Mouse (Mus musculus): ENCODE results near the gene H2afv. TPM values are rescaled to one million over a fixed set of nuclear protein-coding genes. Genes with fewer than 3 reads are reported as not detected.
"Not testable (repeated sequence)": the region's sequence is repeated elsewhere in the genome, so short reads cannot be mapped to it uniquely, and the experiment has no call there.

Gene H2afv
- polyA plus RNA-seq, 1 experiment from 2014 or later: 843 TPM

DNA sequence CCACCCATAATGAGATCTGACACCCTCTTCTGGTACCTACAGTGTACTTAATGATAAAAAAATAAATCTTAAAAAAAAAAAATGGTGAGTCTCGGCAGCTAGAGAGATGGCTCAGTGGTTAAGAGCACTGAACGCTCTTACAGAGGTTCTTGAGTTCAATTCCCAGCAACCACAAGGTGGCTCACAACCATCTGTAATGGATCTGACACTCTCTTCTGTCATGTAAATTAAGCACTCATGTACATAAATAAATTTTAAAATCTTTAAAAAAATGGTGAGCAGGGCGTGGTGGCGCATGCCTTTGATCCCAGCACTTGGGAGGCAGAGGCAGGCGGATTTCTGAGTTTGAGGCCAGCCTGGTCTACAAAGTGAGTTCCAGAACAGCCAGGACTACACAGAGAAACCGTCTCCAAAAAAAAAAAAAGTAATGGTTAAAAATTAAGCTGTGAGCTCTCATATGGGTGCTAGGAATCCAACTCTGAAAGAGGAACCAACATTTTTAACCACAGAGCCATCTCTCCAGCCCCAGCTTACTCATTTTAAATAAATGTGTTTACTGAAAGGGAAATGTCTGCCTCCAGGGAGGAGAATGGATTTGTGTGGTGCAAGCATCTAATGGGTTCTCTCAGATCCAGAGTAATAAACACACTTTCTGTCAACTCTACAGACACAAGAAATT lies 19.1 kb upstream of the H2afv start:
- no peak for ATAC-seq (ENCODE audit: low FRiP score, low read depth)
- peaks cover 28% of the 10 kb centered on the region for H3K36me3 ChIP-seq
- H3K4me3 ChIP-seq: no peak overlapping the region
- WGBS: 93% methylated on average over 6 of the region's 6 CpGs
- H3K9me3 ChIP-seq: no peaks in the 10 kb centered on the region
- no peak overlapping the region for H3K27ac ChIP-seq (replicated peaks)
- no peak overlapping the region for H3K9ac ChIP-seq (replicated peaks)
- H3K27me3 ChIP-seq: no peaks in the 10 kb centered on the region
- H3K4me2 ChIP-seq (replicated peaks): no peak overlapping the region
- H3K4me1 ChIP-seq: 0 out of 2 replicates have a peak, but pooled peaks cover 6% of the 10 kb centered on the region

DNA sequence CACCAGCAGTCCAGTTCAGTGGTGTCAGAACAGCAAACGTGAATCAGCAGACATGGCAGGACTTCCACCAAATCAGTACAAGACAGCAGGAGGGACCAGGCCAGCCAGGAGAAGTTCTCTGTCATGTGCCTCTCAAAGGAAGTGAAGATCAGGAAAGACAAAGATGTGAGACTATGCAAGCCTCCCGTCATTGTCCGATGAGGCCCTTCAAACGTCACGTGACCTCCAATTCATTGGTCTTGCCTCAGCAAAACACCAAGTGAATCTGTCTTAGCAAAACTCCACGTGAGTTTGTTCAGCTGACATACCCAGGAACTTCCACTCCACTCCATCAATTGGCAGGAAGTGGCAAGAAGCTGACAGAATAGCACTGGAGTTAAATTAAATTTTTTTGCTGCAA lies 11.8 kb upstream of the H2afv start:
- ATAC-seq (ENCODE audit: low FRiP score, low read depth): no peak
- no peaks in the 10 kb centered on the region for H3K27me3 ChIP-seq
- WGBS: 84% methylated on average over 6 of the region's 6 CpGs
- H3K4me3 ChIP-seq: no peak overlapping the region
- no peak overlapping the region for H3K4me2 ChIP-seq (replicated peaks)
- no peak overlapping the region for H3K9ac ChIP-seq (replicated peaks)
- H3K27ac ChIP-seq (replicated peaks): no peak overlapping the region
- no peaks in the 10 kb centered on the region for H3K36me3 ChIP-seq
- H3K9me3 ChIP-seq: no peaks in the 10 kb centered on the region
- no peaks in the 10 kb centered on the region for H3K4me1 ChIP-seq

- ATAC-seq (ENCODE audit: low FRiP score, low read depth); H3K4me2 ChIP-seq (replicated peaks); H3K27me3 ChIP-seq; H3K4me1 ChIP-seq; H3K4me3 ChIP-seq; H3K9ac ChIP-seq (replicated peaks); H3K27ac ChIP-seq (replicated peaks); H3K36me3 ChIP-seq; H3K9me3 ChIP-seq: not testable (repeated sequence)
- WGBS: 94% methylated on average over 5 of the region's 5 CpGs
These were observed 3.9 kb upstream of the H2afv start for GRCm38 (mm10) chr11:6448155-6448554.

DNA sequence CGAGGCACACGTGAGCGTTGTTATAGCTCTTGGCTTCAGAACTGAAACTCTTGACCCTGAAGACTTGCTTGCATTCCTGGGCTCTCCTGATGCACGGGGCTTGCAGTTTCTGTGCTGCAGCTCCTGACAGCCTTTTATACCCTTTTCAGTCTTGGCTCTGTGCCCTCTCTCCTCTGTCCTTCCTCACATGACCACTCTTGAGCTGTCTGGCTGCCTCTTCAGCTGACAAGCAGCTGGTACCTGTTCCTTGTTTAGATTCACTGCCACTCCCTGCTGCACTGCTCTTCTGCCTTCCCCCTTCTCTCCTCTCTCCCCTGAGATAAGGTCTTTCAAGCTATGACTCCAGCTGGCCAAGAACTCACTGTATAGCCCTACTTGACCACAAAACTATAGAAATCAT lies 3.2 kb upstream of the H2afv start:
- Histone ChIP-seq H3K4me2 (replicated peaks) (no peak overlapping the region), H3K4me3 (no peak overlapping the region), H3K9ac (replicated peaks) (no peak overlapping the region), H3K9me3 (no peaks in the 10 kb centered on the region), H3K27me3 (no peaks in the 10 kb centered on the region), H3K4me1 (peaks cover 10% of the 10 kb centered on the region), H3K27ac (replicated peaks) (no peak overlapping the region), H3K36me3 (no peaks in the 10 kb centered on the region)
- ATAC-seq (ENCODE audit: low FRiP score, low read depth): no peak
- 90% methylated on average over 4 of the region's 4 CpGs for WGBS

DNA sequence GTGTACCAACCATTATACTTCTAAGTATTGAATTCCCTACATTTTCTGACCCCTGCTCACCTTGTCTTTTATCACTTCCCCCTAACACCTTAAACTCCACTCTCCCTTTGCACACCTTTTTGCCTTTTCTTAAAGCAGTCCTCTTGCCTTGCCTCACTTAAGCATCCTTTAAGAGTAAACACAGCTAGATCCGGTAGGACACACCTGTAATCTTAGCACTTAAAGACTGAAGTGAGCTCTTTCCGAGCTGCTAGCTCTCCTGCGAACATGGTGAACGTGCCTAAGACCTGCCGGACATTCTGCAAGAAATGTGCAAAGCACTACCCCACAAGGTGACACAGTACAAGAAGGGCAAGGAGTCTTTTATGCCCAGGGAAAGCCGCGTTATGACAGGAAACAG lies 1.7 kb upstream of the H2afv start:
- no peaks in the 10 kb centered on the region for H3K27me3 ChIP-seq
- no peak for ATAC-seq (ENCODE audit: low FRiP score, low read depth)
- no peak overlapping the region for H3K27ac ChIP-seq (replicated peaks)
- 87% methylated on average over 7 of the region's 7 CpGs for WGBS
- no peak overlapping the region for H3K4me2 ChIP-seq (replicated peaks)
- no peak overlapping the region for H3K4me3 ChIP-seq
- H3K9me3 ChIP-seq: no peaks in the 10 kb centered on the region
- peaks cover 10% of the 10 kb centered on the region for H3K4me1 ChIP-seq
- no peak overlapping the region for H3K9ac ChIP-seq (replicated peaks)
- peaks cover 7% of the 10 kb centered on the region; the same call in 1 of the 2 replicates for H3K36me3 ChIP-seq

GRCm38 (mm10) chr11:6445441-6445840 lies 1.2 kb upstream of the H2afv start:
- no peak overlapping the region for H3K4me2 ChIP-seq (replicated peaks)
- no peak for ATAC-seq (ENCODE audit: low FRiP score, low read depth)
- H3K4me3 ChIP-seq: no peak overlapping the region
- H3K36me3 ChIP-seq: peaks cover 10% of the 10 kb centered on the region; the same call in 1 of the 2 replicates
- 77% methylated on average over 4 of the region's 4 CpGs for WGBS
- no peaks in the 10 kb centered on the region for H3K9me3 ChIP-seq
- no peak overlapping the region for H3K9ac ChIP-seq (replicated peaks)
- peaks cover 10% of the 10 kb centered on the region for H3K4me1 ChIP-seq
- no peak overlapping the region for H3K27ac ChIP-seq (replicated peaks)
- no peaks in the 10 kb centered on the region for H3K27me3 ChIP-seq

DNA sequence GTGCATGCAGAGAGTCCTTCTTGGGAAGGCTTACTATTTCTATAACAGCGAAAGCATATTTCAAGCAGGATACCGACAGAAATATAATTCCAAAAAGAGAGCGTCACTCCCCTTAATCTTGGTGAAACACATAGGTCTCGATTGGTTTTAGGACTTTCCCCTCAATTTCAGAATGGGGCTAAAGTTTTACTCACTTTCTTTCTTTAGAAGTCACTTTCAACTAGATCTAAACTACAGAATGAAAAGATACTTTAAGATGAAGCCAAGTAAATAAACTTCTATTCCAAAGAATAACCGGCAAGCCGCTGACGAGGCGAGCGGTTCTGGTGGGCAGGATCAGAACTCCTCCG lies 541 bp downstream of the H2afv start:
- WGBS: 0% methylated on average over 10 of the region's 10 CpGs
- Histone ChIP-seq H3K27me3 (no peaks in the 10 kb centered on the region), H3K9ac (replicated peaks) (peak overlapping the region; percentile 84), H3K9me3 (no peaks in the 10 kb centered on the region), H3K4me2 (replicated peaks) (peak overlapping the region; percentile 68), H3K4me1 (peaks cover 10% of the 10 kb centered on the region), H3K36me3 (peaks cover 10% of the 10 kb centered on the region; the same call in 1 of the 2 replicates), H3K4me3 (peak overlapping the region; percentile 83), H3K27ac (replicated peaks) (peak overlapping the region; percentile 97)
- ATAC-seq (ENCODE audit: low FRiP score, low read depth): no peak

DNA sequence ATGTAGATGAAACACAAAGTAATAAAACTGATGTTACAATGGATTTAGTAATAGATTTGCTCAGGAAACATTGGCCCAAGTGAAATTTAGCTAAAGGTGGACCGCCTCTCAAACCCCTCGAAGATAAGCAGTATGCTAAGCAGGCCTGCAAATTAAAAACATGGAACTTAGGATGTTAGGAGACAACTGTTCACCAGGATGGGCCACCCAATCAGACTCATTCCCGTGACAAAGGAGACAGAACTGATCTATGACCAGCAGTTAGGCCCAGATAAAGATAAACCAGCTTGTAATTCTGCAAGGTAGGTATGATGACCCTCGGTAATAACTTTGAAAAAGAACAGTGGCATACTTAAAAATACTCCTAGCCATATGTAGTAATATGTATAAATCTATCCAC lies 1.1 kb downstream of the H2afv start:
- Histone ChIP-seq H3K4me3 (peak overlapping the region; percentile 83), H3K9me3 (no peaks in the 10 kb centered on the region), H3K27me3 (no peaks in the 10 kb centered on the region), H3K36me3 (peaks cover 11% of the 10 kb centered on the region), H3K4me1 (peaks cover 10% of the 10 kb centered on the region), H3K9ac (replicated peaks) (peak overlapping the region; percentile 84), H3K27ac (replicated peaks) (peak overlapping the region; percentile 97), H3K4me2 (replicated peaks) (peak overlapping the region; percentile 68)
- no peak for ATAC-seq (ENCODE audit: low FRiP score, low read depth)
- 62% methylated on average over 4 of the region's 4 CpGs for WGBS

DNA sequence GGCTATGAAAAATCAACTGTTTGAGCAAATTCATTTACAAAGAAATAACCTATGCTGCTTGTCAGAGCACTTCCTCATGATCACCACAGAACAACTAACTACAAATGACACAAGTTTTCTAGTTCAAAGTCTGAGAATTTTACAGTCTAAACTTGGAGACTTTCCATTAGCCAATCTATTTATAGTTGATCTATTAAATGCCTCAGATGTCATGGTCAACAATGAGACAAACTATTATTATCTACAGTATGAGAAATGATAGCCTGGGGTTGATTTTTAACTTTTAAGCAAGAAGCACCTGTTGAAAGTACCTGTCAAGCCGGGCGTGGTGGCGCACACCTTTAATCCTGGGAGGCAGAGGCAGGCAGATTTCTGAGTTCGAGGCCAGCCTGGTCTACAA lies 1.7 kb downstream of the H2afv start:
- Histone ChIP-seq H3K27me3 (no peaks in the 10 kb centered on the region), H3K4me2 (replicated peaks) (peak overlapping the region; percentile 68; the same call in 1 of the 2 replicates), H3K36me3 (peaks cover 17% of the 10 kb centered on the region), H3K27ac (replicated peaks) (no peak overlapping the region), H3K4me1 (peaks cover 10% of the 10 kb centered on the region), H3K4me3 (no peak overlapping the region), H3K9me3 (no peaks in the 10 kb centered on the region), H3K9ac (replicated peaks) (no peak overlapping the region)
- no peak for ATAC-seq (ENCODE audit: low FRiP score, low read depth)
- WGBS: 94% methylated on average over 4 of the region's 4 CpGs

- Histone ChIP-seq H3K9me3 (no peaks in the 10 kb centered on the region), H3K4me1 (peaks cover 10% of the 10 kb centered on the region), H3K27me3 (no peaks in the 10 kb centered on the region), H3K4me2 (replicated peaks) (no peak overlapping the region), H3K27ac (replicated peaks) (no peak overlapping the region), H3K9ac (replicated peaks) (no peak overlapping the region), H3K36me3 (peaks cover 39% of the 10 kb centered on the region), H3K4me3 (no peak overlapping the region)
- ATAC-seq (ENCODE audit: low FRiP score, low read depth): no peak
- WGBS: 94% methylated on average over 4 of the region's 4 CpGs
These were observed 4.1 kb downstream of the H2afv start for GRCm38 (mm10) chr11:6440171-6440570.

DNA sequence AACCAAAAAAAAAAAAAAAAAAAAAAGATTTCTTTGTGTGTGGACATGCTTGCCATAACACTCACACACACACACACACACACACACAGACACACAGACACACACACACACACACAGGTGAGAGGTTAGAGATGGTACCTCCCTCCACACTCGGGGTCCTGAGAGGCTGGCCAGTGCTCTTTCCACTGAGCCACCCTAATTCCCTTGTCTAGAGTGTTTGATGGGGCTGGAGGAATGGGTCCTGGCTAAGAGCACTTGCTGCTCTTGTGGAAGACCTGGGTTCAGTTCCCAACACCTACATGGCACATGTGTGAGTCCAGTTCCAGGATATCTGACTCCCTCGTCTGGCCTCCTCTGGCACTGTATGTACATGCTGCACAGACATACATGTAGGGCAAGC lies 6.6 kb downstream of the H2afv start:
- no peak for ATAC-seq (ENCODE audit: low FRiP score, low read depth)
- 94% methylated on average over 2 of the region's 2 CpGs for WGBS
- Histone ChIP-seq H3K4me2 (replicated peaks) (no peak overlapping the region), H3K9me3 (no peaks in the 10 kb centered on the region), H3K27ac (replicated peaks) (no peak overlapping the region), H3K4me3 (no peak overlapping the region), H3K36me3 (peaks cover 64% of the 10 kb centered on the region), H3K4me1 (no peaks in the 10 kb centered on the region), H3K27me3 (no peaks in the 10 kb centered on the region), H3K9ac (replicated peaks) (no peak overlapping the region)

GRCm38 (mm10) chr11:6436442-6436841 lies 7.8 kb downstream of the H2afv start:
- H3K27me3 ChIP-seq: no peaks in the 10 kb centered on the region
- 65% methylated on average over 8 of the region's 8 CpGs for WGBS
- peaks cover 72% of the 10 kb centered on the region for H3K36me3 ChIP-seq
- no peaks in the 10 kb centered on the region for H3K9me3 ChIP-seq
- no peaks in the 10 kb centered on the region for H3K4me1 ChIP-seq
- no peak overlapping the region for H3K9ac ChIP-seq (replicated peaks)
- no peak for ATAC-seq (ENCODE audit: low FRiP score, low read depth)
- no peak overlapping the region for H3K4me2 ChIP-seq (replicated peaks)
- no peak overlapping the region for H3K27ac ChIP-seq (replicated peaks)
- H3K4me3 ChIP-seq: no peak overlapping the region

GRCm38 (mm10) chr11:6430186-6430585 lies 14.1 kb downstream of the H2afv start:
- Histone ChIP-seq H3K9ac (replicated peaks) (no peak overlapping the region), H3K4me2 (replicated peaks) (no peak overlapping the region), H3K4me3 (no peak overlapping the region), H3K36me3 (peaks cover 93% of the 10 kb centered on the region), H3K27me3 (no peaks in the 10 kb centered on the region), H3K4me1 (no peaks in the 10 kb centered on the region), H3K9me3 (no peaks in the 10 kb centered on the region), H3K27ac (replicated peaks) (no peak overlapping the region)
- ATAC-seq (ENCODE audit: low FRiP score, low read depth): no peak
- WGBS: 95% methylated on average over 7 of the region's 7 CpGs

Data from midbrain, embryonic 12.5 days (tissue).